Mouse (Mus musculus) kidney, postnatal 36 days (tissue): ENCODE measurements around the gene Muc1.
A peak's percentile ranks its signal among the peaks of the same experiment; 100 is the strongest.
"Not testable (repeated sequence)": the region's sequence is repeated elsewhere in the genome, so short reads cannot be mapped to it uniquely, and the experiment has no call there.

ENCODE experiments used
- DNase-seq, 2 experiments: peaks; one replicate each; pipeline ENCODE4 v3.0.0; 2021 to 2022; ENCODE audit warnings: mixed read lengths in 2 of 2

Gene Muc1

DNA sequence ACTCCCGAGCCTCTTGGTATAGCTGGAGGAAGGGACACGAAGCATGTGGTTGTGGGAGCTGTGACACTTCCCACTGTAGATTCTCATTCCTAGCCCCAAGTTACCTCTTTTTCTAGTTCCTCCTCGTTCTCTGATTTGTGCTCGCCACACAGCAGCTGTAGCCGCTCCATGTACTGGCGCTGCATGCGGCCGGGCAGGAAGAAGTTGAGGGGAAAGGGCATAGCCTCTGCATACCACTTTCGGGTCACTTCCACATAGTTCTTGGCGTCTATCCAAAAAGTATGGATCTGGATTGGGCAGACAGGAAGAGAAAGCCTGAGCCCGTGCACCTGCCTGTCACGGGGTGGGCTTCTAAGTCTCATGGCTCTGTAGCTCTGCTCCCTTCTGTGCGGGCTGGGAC is 18.7 kb upstream of the Muc1 start:
- DNase-seq, result peak in 1 of 2 experiments; percentile 45

GRCm38 (mm10) chr3:89210731-89211130 is 18.1 kb upstream of the Muc1 start:
- peak; percentile 29 to 68 for DNase-seq

GRCm38 (mm10) chr3:89213803-89214530 is 14.9 kb upstream of the Muc1 start:
- DNase-seq, result peak; percentile 94 to 97

- DNase-seq, result peak in 1 of 2 experiments; percentile 29
These were observed 14.0 kb upstream of the Muc1 start, which contains the start of gene Thbs3 for GRCm38 (mm10) chr3:89214681-89215411. Thbs3 (plus strand) TSS chr3:89215180.

DNA sequence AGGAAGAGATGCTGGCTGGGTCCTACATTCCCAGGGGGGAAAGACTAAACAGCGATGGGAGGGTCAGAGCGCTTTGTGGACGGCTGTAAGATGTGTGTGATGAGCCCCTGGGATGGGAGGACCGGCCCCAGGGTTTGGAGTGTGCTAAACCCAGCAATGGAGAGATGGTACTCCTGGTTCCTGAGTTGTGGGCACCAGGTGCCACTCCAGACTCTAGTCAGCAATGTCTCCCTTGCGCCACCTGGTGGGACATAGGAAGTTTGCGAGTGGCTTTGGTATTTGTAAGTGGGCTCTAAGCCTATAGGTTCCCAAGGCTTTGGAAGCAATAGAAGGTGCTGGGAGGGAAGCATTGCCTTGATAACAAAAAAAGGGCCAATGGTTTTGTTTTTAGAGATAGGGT is 13.0 kb upstream of the Muc1 start:
- peak; percentile 87 to 92 for DNase-seq

GRCm38 (mm10) chr3:89216407-89216806 is 12.4 kb upstream of the Muc1 start:
- DNase-seq, result not testable (repeated sequence)

DNA sequence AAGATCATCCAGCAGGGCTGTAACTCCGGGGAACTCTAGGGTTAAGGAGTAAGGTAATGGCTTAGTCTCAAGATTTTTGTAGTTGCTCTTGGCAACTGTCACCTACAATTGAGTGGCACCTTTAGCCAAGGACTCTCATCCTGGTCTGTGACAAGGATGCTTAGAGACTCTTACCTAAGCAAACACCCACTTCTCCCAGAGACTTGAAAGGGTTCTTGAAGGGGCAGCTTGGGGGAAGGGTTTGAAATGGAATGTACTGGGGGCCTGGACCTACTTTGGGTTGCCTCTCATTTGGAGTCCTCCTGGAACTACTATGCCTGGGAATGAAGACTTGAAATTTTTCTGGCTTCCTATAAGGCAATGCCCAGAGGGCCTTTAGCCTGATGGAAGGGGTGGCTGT is 10.6 kb upstream of the Muc1 start:
- no peak for DNase-seq

- DNase-seq, result no peak
These were observed 9.3 kb upstream of the Muc1 start for GRCm38 (mm10) chr3:89219546-89219945.

DNA sequence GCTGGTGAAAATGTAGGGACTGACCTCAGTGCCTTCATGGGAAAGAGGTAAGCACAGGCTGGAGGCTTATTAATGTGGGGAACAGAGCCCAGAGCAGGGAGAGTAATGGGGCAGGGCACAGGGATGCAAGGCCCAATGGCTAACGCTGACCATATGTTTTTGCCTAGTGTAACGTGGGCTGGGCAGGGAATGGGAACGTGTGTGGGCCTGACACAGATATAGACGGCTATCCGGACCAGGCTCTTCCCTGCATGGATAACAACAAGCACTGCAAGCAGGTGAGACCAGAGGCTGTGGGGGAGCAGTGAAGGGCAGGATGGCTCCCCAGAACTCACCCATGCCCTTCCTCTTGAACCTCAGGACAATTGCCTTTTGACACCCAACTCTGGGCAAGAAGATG is 7.7 kb upstream of the Muc1 start:
- DNase-seq, result no peak

DNA sequence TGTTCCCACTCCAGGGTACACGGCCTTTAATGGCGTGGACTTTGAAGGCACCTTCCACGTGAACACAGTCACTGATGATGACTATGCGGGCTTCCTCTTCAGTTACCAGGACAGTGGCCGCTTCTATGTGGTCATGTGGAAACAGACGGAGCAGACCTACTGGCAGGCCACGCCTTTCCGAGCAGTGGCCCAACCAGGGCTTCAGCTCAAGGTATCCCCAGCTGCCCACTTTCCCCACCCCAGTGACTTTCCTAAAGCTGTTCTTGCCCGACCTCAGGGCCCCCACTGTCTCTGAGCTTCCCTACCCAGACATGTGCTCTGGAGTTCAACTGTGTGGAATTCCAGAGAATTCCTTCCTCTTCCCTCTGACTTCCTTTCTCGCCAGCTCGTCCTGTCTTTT is 4.1 kb upstream of the Muc1 start:
- DNase-seq, result no peak

DNA sequence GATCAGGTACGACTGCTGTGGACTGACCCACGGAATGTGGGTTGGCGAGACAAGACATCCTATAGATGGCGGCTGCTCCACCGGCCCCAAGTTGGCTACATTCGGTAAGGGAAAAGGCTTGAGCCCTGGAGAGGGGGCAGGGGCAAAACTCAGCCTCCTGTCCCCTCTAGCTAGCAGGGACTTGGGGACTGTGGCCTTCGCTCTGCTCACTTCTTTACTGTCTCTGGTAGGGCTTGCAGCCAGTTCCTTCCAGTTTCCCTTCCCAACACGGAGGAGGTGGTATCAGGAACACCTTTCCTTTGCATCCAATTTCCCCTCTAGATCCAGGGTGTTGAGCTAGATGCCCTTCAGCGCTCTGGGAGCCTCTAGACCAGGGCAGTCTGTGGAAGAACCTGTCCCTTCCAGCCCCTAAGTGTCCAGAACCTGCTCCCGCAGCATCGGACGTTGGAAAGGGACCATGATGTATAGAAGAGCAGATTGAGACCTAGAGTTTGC is 3.5 kb upstream of the Muc1 start:
- DNase-seq, result no peak

DNA sequence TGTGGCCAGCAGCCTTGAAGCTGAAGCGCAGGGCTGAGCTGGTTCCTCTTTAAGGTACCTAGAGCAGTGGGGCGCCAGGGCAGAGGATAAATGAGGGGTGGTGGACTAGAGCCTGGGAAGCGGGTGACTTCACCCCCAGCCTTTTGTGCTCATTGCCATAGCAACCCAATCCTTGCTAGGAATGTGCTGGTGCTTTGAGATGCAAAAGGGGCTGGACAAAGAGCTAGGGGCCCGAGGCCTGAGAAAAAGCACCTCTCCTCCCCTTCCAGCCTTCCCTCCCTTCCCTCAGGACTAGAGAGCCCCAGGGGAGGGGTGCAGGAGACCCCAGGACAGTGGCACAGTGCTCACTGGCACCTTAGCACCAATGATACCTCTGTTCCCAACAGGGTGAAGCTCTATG is 2.9 kb upstream of the Muc1 start:
- no peak for DNase-seq

- DNase-seq, result peak in 1 of 2 experiments; percentile 58
These were observed 2.5 kb upstream of the Muc1 start for GRCm38 (mm10) chr3:89226361-89226760.

- no peak for DNase-seq
These were observed 2.0 kb upstream of the Muc1 start, which contains the start of gene Mtx1 for GRCm38 (mm10) chr3:89226900-89227299. Mtx1 (minus strand) TSS chr3:89227088.

- peak; percentile 92 to 94 for DNase-seq
These were observed 1.3 kb upstream of the Muc1 start for GRCm38 (mm10) chr3:89227307-89228179.

DNA sequence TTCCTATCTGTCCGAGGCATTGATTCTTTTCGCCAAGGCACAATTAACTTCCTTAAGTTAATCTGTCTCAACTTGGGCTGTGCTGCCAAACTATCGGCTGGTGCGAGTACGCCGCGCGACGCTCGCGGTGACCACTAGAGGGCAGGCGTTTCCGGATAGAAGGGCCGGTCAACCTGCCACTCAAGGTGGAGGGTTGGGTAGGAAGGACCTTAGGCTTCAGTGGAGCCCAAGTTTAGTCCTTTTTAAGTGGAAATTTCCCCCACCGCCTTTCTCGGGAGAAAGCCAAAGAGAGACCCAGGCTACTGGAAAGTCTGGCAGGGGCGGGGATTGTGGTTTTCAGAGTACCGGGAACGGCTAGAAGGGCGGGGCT is 692 bp upstream of the Muc1 start:
- peak; percentile 91 to 94 for DNase-seq

DNA sequence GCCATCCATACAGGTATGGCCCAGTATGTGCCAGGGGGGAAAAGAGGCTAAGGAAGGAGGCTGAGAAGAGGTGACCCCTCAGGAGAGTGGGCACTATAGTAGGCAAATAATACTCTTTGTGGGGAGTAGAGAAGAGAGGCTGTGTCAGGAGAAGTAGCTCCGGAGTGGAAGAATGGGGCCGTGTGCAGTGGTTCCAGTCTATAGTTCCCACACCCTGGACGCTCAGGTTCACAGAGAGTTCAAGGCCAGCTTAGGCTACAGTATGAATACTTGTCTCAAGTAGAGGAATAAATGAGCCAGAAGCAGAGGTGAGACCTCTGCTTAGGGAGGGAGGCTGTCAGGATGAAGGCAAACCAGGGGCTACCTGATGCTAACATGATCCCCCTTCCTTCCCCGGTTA is 419 bp downstream of the Muc1 start:
- DNase-seq, result no peak

GRCm38 (mm10) chr3:89230561-89230960 is 1.7 kb downstream of the Muc1 start:
- no peak for DNase-seq

DNA sequence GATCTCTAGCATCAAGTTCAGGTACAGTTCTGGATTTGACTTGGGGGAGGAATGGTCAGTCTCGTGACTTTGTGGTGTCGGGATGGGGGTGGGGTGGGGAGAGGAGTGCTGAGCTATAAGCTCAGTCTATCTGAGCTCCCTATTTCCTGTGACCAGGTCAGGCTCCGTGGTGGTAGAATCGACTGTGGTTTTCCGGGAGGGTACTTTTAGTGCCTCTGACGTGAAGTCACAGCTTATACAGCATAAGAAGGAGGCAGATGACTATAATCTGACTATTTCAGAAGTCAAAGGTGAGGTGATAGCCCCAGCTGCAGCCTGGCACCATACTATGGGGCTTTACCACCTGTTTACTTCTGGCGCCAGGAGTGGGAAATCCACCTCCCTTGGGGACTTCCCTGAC is 2.5 kb downstream of the Muc1 start:
- DNase-seq, result no peak

DNA sequence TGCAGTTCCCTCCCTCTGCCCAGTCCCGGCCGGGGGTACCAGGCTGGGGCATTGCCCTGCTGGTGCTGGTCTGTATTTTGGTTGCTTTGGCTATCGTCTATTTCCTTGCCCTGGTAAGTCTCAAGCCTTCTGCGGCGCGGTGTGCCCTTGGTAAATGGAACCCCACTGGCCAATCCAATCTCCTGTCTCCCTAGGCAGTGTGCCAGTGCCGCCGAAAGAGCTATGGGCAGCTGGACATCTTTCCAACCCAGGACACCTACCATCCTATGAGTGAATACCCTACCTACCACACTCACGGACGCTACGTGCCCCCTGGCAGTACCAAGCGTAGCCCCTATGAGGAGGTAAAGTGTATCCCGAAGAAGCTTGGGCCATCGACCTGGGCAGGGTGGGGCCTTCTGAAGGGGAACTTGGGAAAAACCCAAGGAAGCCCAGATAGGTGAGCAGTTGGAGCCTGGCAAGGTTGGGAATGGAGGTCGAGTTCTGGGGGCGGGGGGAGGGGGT is 3.0 kb downstream of the Muc1 start:
- no peak for DNase-seq

- DNase-seq, result no peak
These were observed 3.8 kb downstream of the Muc1 start for GRCm38 (mm10) chr3:89232614-89233013.

DNA sequence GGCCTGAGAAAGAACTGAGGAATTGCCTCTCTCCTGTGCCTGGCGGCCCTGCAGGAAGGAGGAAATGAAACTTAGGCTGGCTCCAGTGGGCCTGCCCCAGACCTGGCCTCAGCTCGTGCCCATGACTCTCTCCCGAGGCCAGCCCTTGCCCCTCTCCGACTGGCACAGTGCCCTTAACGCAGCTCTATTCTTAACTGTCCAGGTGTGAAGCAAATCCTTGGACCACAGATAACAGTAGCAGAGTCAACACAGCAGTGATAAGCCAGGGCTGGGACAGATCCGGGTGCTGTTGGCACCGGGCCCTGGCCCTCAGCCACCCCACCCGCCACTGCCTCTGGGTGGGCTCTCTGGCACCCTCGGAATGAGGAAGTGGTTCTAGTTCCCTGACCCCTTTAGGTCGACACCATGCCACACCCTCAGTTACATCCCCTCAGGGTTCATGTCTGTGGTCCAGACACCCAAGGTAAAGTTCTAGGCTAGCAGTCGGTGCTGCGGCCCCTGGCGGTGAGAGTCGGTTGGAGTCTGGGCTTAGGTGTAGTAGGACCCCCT is 4.8 kb downstream of the Muc1 start:
- peak in 1 of 2 experiments; percentile 38 for DNase-seq

- no peak for DNase-seq
These were observed 7.7 kb downstream of the Muc1 start for GRCm38 (mm10) chr3:89236516-89236915.
